In the genomic region with DNA sequence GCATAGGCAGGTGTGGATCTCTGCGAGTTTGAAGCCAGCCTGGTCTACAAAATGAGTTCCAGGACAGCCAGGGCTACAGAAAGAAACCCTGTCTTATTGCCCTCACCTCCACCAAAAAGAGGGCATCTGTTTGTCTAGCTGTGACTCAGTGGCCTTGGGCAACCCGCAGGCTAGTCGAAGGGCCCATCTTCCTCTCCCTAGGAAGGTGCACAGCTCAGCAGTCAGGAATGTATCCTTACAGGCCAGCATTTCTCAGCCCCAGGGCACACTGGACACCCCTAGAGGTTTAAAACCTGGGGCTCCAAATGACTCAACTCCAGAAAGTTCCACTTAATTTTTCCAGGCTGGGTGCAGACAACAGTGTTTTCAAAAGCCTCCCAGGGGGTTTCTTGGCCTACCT, we compare ENCODE assay signal across 14 mouse cellular contexts.
"Had no signal": no experiment of that assay in that cellular context is flagged by ENCODE, and none has a peak within 500 bp of the region (broad histone marks: within the 10 kb centered on the region; RNA-seq: fewer than 3 reads in every experiment).

No protein-coding gene starts in this region.

- ATAC-seq: liver, postnatal 0 days had no signal

- H3K36me3 ChIP-seq: limb, embryonic 12.5 days; liver, embryonic 13.5 days; lung, embryonic 15.5 days; midbrain, embryonic 12.5 days; neural tube, embryonic 15.5 days had no signal

- H3K4me2 ChIP-seq: limb, embryonic 12.5 days; liver, embryonic 13.5 days; lung, embryonic 15.5 days; midbrain, embryonic 12.5 days; neural tube, embryonic 15.5 days had no signal

- H3K9ac ChIP-seq: limb, embryonic 12.5 days; liver, embryonic 13.5 days; liver, postnatal 0 days; lung, embryonic 15.5 days; midbrain, embryonic 12.5 days; neural tube, embryonic 15.5 days had no signal

- H3K4me1 ChIP-seq: liver, embryonic 13.5 days had no signal

- H3K4me3 ChIP-seq: limb, embryonic 12.5 days; liver, embryonic 13.5 days; lung, embryonic 15.5 days; megakaryocyte, embryonic 14.5 days; midbrain, embryonic 12.5 days; neural tube, embryonic 15.5 days had no signal

- H3K9me3 ChIP-seq: limb, embryonic 12.5 days; liver, embryonic 13.5 days; lung, embryonic 15.5 days; megakaryocyte, embryonic 14.5 days; midbrain, embryonic 12.5 days; neural tube, embryonic 15.5 days had no signal

- DNase-seq: kidney, postnatal 14 days; liver; liver, embryonic 13.5 days; liver, postnatal 0 days; lung, postnatal 14 days; right cerebral cortex, adult 18-20 months; right cerebral cortex, postnatal 25 days; thymus, postnatal 4 days had no signal

- H3K27me3 ChIP-seq: liver, embryonic 13.5 days; lung, embryonic 15.5 days; midbrain, embryonic 12.5 days; neural tube, embryonic 15.5 days had no signal

- H3K27ac ChIP-seq: limb, embryonic 12.5 days; liver, embryonic 13.5 days; lung, embryonic 15.5 days; macrophage; midbrain, embryonic 12.5 days; neural tube, embryonic 15.5 days had no signal
